Mouse (Mus musculus) layer of hippocampus, postnatal 14 days (tissue): ENCODE results near the gene Gmpr2. TPM values are rescaled to one million over a fixed set of nuclear protein-coding genes. Genes with fewer than 3 reads are reported as not detected.

Source experiments
- DNase-seq, 2 experiments: peaks; one replicate each; pipeline ENCODE4 v3.0.0; 2021 to 2022; ENCODE audit warnings: low spot score in 2 of 2, mixed read lengths in 1 of 2
- total RNA-seq, 2 experiments: library from RNA; stranded (reverse); gene quantifications; 2 replicates each; pipeline ENCODE4 v1.2.3; 2021

The Gmpr2 gene
- total RNA-seq, 2 experiments from 2014 or later = 27.5 to 27.6 TPM

- no peak for DNase-seq
These were observed 51.7 kb downstream of the Gmpr2 start for GRCm38 (mm10) chr14:55723433-55723832.

GRCm38 (mm10) chr14:55724411-55724871 lies 52.7 kb downstream of the Gmpr2 start:
- DNase-seq = no peak

- no peak for DNase-seq
These were observed 54.5 kb downstream of the Gmpr2 start for GRCm38 (mm10) chr14:55726261-55726660.

- DNase-seq = no peak
These were observed 56.3 kb downstream of the Gmpr2 start for GRCm38 (mm10) chr14:55727889-55728685.

Other genes starting within 250 kb of the Gmpr2 start
- gene Dhrs4, start 193.2 kb upstream of the Gmpr2 start, total RNA-seq = 10 to 100 TPM; 17.0 to 21.9 TPM
- gene Carmil3, start 181.3 kb upstream of the Gmpr2 start, total RNA-seq = 10 to 100 TPM; 68.3 to 97.6 TPM
- 100 to 1,000 TPM; 544 to 545 TPM for gene Cpne6, start 161.5 kb upstream of the Gmpr2 start, total RNA-seq
- 1 to 10 TPM; 1.5 to 2.2 TPM for gene Nrl, start 147.0 kb upstream of the Gmpr2 start, total RNA-seq
- 10 to 100 TPM; 24.0 to 26.8 TPM for gene Pck2, start 131.7 kb upstream of the Gmpr2 start, total RNA-seq
- gene Dcaf11, start 111.9 kb upstream of the Gmpr2 start, total RNA-seq = 10 to 100 TPM; 66.9 to 72.3 TPM
- gene A730061H03Rik, start 111.5 kb upstream of the Gmpr2 start, total RNA-seq = 1 to 10 TPM in 1 of 2 experiments, under 1 TPM in 1; 0.98 to 1.1 TPM
- gene Fitm1, start 96.3 kb upstream of the Gmpr2 start, total RNA-seq = not detected
- 10 to 100 TPM; 59.8 to 64.3 TPM for gene Psme1, start 93.8 kb upstream of the Gmpr2 start, total RNA-seq
- gene Emc9, start 86.6 kb upstream of the Gmpr2 start, total RNA-seq = 10 to 100 TPM; 39.0 to 42.3 TPM
- gene Psme2, start 80.8 kb upstream of the Gmpr2 start, total RNA-seq = 10 to 100 TPM; 48.3 to 51.6 TPM
- gene Rnf31, start 80.2 kb upstream of the Gmpr2 start, total RNA-seq = 10 to 100 TPM; 34.6 to 37.0 TPM
- 1 to 10 TPM; 8.2 to 8.5 TPM for gene Irf9, start 68.4 kb upstream of the Gmpr2 start, total RNA-seq
- 1 to 10 TPM; 2.0 to 2.6 TPM for gene Rec8, start 53.9 kb upstream of the Gmpr2 start, total RNA-seq
- gene Ipo4, start 36.0 kb upstream of the Gmpr2 start, total RNA-seq = 100 to 1,000 TPM; 120 to 145 TPM
- 1 to 10 TPM in 1 of 2 experiments, under 1 TPM in 1; 0.18 to 4.2 TPM for gene Gm49378, start 34.0 kb upstream of the Gmpr2 start, total RNA-seq
- 10 to 100 TPM; 49.0 to 51.1 TPM for gene Tm9sf1, start 28.1 kb upstream of the Gmpr2 start, total RNA-seq
- under 1 TPM; 0.81 to 0.90 TPM for gene Tssk4, start 21.8 kb upstream of the Gmpr2 start, total RNA-seq
- gene Mdp1, start 11.4 kb upstream of the Gmpr2 start, total RNA-seq = 10 to 100 TPM; 46.9 to 47.8 TPM
- gene Nedd8, start 183 bp downstream of the Gmpr2 start, total RNA-seq = 100 to 1,000 TPM; 298 to 325 TPM
- 10 to 100 TPM; 13.9 to 17.0 TPM for gene Tinf2, start 9.9 kb downstream of the Gmpr2 start, total RNA-seq
- gene Tgm1, start 42.0 kb downstream of the Gmpr2 start, total RNA-seq = under 1 TPM in 1 of 2 experiments, not detected in 1; 0.23 TPM
- gene Rabggta, start 50.3 kb downstream of the Gmpr2 start, total RNA-seq = 10 to 100 TPM; 41.4 to 41.8 TPM
- 100 to 1,000 TPM in 1 of 2 experiments, 10 to 100 TPM in 1; 96.3 to 102 TPM for gene Dhrs1, start 73.7 kb downstream of the Gmpr2 start, total RNA-seq
- gene Nop9, start 73.8 kb downstream of the Gmpr2 start, total RNA-seq = 10 to 100 TPM; 15.7 to 17.3 TPM
- gene Cideb, start 86.5 kb downstream of the Gmpr2 start, total RNA-seq = 1 to 10 TPM in 1 of 2 experiments, under 1 TPM in 1; 0.43 to 1.3 TPM
- gene Ltb4r2, start 89.5 kb downstream of the Gmpr2 start, total RNA-seq = under 1 TPM; 0.30 to 0.38 TPM
- gene Ltb4r1, start 94.0 kb downstream of the Gmpr2 start, total RNA-seq = under 1 TPM; 0.46 to 0.55 TPM
- 1 to 10 TPM; 3.9 to 4.2 TPM for gene Adcy4, start 112.2 kb downstream of the Gmpr2 start, total RNA-seq
- under 1 TPM; 0.37 to 0.43 TPM for gene Ripk3, start 116.9 kb downstream of the Gmpr2 start, total RNA-seq
- 1 to 10 TPM; 3.5 to 4.0 TPM for gene Nfatc4, start 151.2 kb downstream of the Gmpr2 start, total RNA-seq
- 10 to 100 TPM; 11.3 to 11.4 TPM for gene Nynrin, start 182.1 kb downstream of the Gmpr2 start, total RNA-seq
- under 1 TPM; 0.38 to 0.69 TPM for gene Cbln3, start 212.5 kb downstream of the Gmpr2 start, total RNA-seq
- 10 to 100 TPM; 11.5 to 11.9 TPM for gene Khnyn, start 213.0 kb downstream of the Gmpr2 start, total RNA-seq
- 10 to 100 TPM; 73.9 to 76.0 TPM for gene Sdr39u1, start 228.4 kb downstream of the Gmpr2 start, total RNA-seq